Mouse (Mus musculus) E14TG2a.4 (cell line): ENCODE measurements around the gene Xylt1.

Source experiments
- CTCF ChIP-seq: conservative IDR thresholded peaks from 2 replicates; pipeline ENCODE4 v1.5.1; 2014; ENCODE audit warnings: low read length
- POU5F1 ChIP-seq: IDR thresholded peaks from 2 replicates; pipeline ENCODE4 v1.6.1; 2014; ENCODE audit warnings: low read length, borderline replicate concordance

DNA sequence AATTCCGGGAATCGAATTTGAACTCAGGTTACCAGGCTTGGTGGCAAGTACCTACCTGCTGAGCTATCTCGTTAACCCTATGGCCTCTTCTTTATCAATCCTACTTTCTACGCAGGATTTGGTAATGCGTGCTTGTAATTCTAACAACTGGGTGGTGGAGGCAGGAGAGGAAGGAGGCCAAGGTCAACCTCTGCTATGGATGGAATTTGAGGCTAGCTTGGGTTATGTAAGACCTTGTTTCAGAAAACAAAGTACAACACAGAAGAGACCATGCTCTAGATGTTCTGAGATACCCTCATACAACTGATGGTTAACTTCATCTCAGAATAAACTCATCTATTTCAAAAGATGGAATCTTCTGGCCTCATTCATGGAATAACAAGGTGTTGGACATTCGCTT is 17.1 kb downstream of the Xylt1 start:
- TF ChIP-seq CTCF: no peak
- TF ChIP-seq POU5F1: no peak
